Mouse (Mus musculus): ENCODE data around the gene Rtl5. TPM values are rescaled to one million over a fixed set of nuclear protein-coding genes. Genes with fewer than 3 reads are reported as not detected.

Rtl5 gene
- polyA plus RNA-seq, 1 experiment from 2014 or later, result 9.7 TPM

DNA sequence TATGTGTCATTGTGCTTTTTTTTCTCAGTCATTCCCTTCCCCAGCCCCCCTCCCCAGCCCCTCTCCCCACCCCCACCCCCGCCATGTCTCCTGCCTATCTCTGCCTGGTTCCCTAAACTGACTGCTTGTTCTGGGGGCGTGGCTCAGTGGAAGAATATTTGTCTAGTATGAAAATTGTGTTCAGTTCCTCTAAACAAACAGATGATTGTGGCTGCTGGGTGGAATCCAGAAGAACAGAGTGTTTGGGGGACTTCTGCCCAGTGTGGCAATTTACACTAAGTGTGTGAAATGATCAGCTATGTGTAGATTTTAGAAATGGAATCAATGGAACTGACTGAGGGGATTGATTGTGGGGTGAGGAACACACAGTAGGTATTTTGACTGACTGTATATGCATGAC, 37.5 kb downstream of the Rtl5 start:
- Histone ChIP-seq H3K27me3 (ENCODE audit: control insufficient read depth, insufficient read depth, low read depth, low read length) (peaks cover 3% of the 10 kb centered on the region; the same call in 1 of the 2 replicates), H3K27ac (ENCODE audit: low read length) (no peak overlapping the region), H3K4me2 (ENCODE audit: low read length) (no peak overlapping the region), H3K9ac (ENCODE audit: low read depth, low read length) (no peak overlapping the region), H3K36me3 (ENCODE audit: control insufficient read depth, insufficient read depth, low read length) (no peaks in the 10 kb centered on the region), H3K4me3 (ENCODE audit: low read depth, low read length) (no peak overlapping the region), H3K4me1 (ENCODE audit: control insufficient read depth, insufficient read depth, low read length) (no peaks in the 10 kb centered on the region; the same call in 1 of the 2 replicates), H3K9me3 (replicated peaks; ENCODE audit: control insufficient read depth, low read length, poor library complexity, severe bottlenecking) (no peaks in the 10 kb centered on the region)
- ATAC-seq, result no peak
- 77% methylated on average over 2 of the region's 2 CpGs for WGBS

DNA sequence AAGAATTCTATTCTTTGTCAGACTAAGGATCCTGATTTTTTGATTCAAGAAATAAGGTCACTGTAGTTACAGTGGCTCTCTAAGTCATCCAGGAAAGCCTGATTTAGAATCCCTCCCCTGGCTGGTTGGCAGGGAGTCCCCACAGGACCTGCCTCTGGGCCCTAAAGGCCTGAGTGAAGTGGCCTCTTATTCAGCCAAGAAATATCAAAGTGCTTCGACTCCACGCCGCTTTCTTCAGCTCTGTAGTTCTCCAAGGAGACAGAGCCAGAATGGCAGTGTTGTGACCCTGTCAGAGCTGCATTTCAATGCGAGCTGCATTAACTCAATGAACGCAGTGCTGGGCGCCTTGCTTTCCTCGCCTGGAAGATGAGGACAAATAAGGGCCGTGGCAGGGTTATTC, 38.7 kb downstream of the Rtl5 start:
- no peak overlapping the region for H3K4me3 ChIP-seq (ENCODE audit: low read depth, low read length)
- H3K4me1 ChIP-seq (ENCODE audit: control insufficient read depth, insufficient read depth, low read length), result no peaks in the 10 kb centered on the region; the same call in 1 of the 2 replicates
- H3K9ac ChIP-seq (ENCODE audit: low read depth, low read length), result no peak overlapping the region
- no peaks in the 10 kb centered on the region for H3K9me3 ChIP-seq (replicated peaks; ENCODE audit: control insufficient read depth, low read length, poor library complexity, severe bottlenecking)
- ATAC-seq, result no peak
- no peaks in the 10 kb centered on the region for H3K36me3 ChIP-seq (ENCODE audit: control insufficient read depth, insufficient read depth, low read length)
- peak overlapping the region; percentile 46 for H3K27ac ChIP-seq (ENCODE audit: low read length)
- whole genome bisulfite sequencing, result 37% methylated on average over 8 of the region's 8 CpGs
- H3K4me2 ChIP-seq (ENCODE audit: low read length), result no peak overlapping the region
- peaks cover 3% of the 10 kb centered on the region; the same call in 1 of the 2 replicates for H3K27me3 ChIP-seq (ENCODE audit: control insufficient read depth, insufficient read depth, low read depth, low read length)

DNA sequence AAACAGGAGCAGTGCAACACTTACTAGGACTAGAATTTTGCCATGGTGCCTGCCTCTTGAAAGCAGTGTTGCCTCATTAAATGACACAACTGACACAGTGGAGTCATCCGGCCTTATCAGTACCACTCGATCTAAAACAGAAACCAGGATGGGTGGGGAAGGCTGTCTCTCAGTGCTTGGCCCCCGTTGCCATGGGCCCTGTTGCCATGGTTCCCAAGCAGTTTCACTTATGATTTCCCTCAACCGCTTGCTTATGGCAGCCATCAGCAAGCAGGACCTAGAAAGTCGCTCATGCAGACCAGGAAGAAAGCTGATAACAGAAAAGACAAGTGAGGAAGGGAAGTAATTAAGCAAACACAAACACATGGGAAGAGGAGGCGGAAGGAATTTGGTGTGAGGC, 39.3 kb downstream of the Rtl5 start:
- no peaks in the 10 kb centered on the region; the same call in 1 of the 2 replicates for H3K4me1 ChIP-seq (ENCODE audit: control insufficient read depth, insufficient read depth, low read length)
- H3K9ac ChIP-seq (ENCODE audit: low read depth, low read length), result no peak overlapping the region
- peak; percentile 45 for ATAC-seq
- H3K9me3 ChIP-seq (replicated peaks; ENCODE audit: control insufficient read depth, low read length, poor library complexity, severe bottlenecking), result no peaks in the 10 kb centered on the region
- H3K27me3 ChIP-seq (ENCODE audit: control insufficient read depth, insufficient read depth, low read depth, low read length), result peaks cover 3% of the 10 kb centered on the region; the same call in 1 of the 2 replicates
- 49% methylated on average over 6 of the region's 6 CpGs for WGBS
- no peak overlapping the region for H3K27ac ChIP-seq (ENCODE audit: low read length)
- no peaks in the 10 kb centered on the region for H3K36me3 ChIP-seq (ENCODE audit: control insufficient read depth, insufficient read depth, low read length)
- H3K4me2 ChIP-seq (ENCODE audit: low read length), result no peak overlapping the region
- no peak overlapping the region for H3K4me3 ChIP-seq (ENCODE audit: low read depth, low read length)

DNA sequence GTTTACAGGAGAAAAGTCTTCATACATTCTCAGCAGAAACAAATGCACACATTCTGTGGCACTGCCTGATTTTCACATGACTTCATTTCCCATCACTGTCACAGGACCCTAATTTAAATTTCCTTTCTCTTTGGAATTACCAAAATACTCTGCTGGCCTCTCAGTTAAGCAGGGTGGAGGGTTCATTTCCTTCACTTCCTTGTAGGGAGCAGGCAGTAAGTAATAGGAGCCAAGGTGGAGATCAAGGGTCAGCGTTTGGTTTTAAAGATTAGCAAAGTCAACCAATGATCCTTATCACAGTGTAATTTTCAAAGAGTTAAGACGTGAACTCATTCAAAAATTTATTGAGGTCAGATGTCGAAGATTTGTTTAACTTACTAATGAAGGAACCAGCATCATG, 46.1 kb downstream of the Rtl5 start:
- H3K4me1 ChIP-seq (ENCODE audit: control insufficient read depth, insufficient read depth, low read length), result no peaks in the 10 kb centered on the region
- WGBS, result 82% methylated on average over 3 of the region's 3 CpGs

DNA sequence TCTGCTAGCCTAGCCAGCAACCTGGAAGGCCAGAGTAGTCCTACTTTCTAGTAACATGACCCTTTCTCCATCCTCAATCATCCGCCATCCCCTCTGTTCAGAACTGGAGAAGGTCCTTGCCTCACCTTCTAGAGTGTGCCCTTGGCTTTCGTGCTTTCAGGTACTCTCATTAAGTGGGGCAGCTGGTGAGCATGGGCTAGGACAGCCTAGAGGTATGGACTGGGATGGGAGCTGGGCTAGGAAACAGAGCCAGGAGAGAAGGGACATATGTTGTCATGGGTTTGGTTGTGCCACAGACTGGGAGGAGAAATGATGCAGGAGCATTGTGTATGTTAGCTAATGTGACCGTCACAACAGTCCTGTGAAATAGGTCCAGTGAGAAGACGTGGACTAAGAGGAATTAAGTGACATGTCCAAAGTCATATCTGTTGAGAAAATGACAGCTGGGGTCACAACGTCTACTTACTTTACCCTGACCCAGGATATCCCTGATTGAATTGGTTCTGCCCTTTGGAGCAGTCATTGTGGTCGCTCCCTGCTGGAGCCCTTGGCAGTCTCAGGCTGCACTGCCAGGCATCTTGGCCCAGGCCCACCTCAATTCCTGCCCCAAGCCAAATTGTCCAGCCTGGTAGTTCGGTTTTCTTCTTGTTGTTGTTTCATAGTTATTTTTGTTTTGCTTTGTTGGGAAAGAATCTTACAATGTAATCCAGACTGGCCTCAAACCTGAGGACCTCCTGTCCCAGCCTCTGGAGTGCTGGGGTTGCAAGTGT, 51.4 kb downstream of the Rtl5 start:
- H3K9ac ChIP-seq (ENCODE audit: low read depth, low read length), result no peak overlapping the region
- no peaks in the 10 kb centered on the region for H3K36me3 ChIP-seq (ENCODE audit: control insufficient read depth, insufficient read depth, low read length)
- peaks cover 15% of the 10 kb centered on the region for H3K27me3 ChIP-seq (ENCODE audit: control insufficient read depth, insufficient read depth, low read depth, low read length)
- H3K27ac ChIP-seq (ENCODE audit: low read length), result no peak overlapping the region
- no peaks in the 10 kb centered on the region for H3K4me1 ChIP-seq (ENCODE audit: control insufficient read depth, insufficient read depth, low read length)
- no peak overlapping the region for H3K4me2 ChIP-seq (ENCODE audit: low read length)
- no peak for ATAC-seq
- H3K9me3 ChIP-seq (replicated peaks; ENCODE audit: control insufficient read depth, low read length, poor library complexity, severe bottlenecking), result no peaks in the 10 kb centered on the region
- WGBS, result 75% methylated on average over 7 of the region's 7 CpGs
- H3K4me3 ChIP-seq (ENCODE audit: low read depth, low read length), result no peak overlapping the region

More for the DNA sequence above, 46.1 kb downstream of the Rtl5 start:
- Histone ChIP-seq H3K9me3 (replicated peaks; ENCODE audit: control insufficient read depth, low read length, poor library complexity, severe bottlenecking) (no peaks in the 10 kb centered on the region), H3K36me3 (ENCODE audit: control insufficient read depth, insufficient read depth, low read length) (no peaks in the 10 kb centered on the region), H3K27me3 (ENCODE audit: control insufficient read depth, insufficient read depth, low read depth, low read length) (peaks cover 5% of the 10 kb centered on the region), H3K4me2 (ENCODE audit: low read length) (no peak overlapping the region), H3K9ac (ENCODE audit: low read depth, low read length) (no peak overlapping the region), H3K4me3 (ENCODE audit: low read depth, low read length) (no peak overlapping the region), H3K27ac (ENCODE audit: low read length) (no peak overlapping the region)
- ATAC-seq, result no peak

DNA sequence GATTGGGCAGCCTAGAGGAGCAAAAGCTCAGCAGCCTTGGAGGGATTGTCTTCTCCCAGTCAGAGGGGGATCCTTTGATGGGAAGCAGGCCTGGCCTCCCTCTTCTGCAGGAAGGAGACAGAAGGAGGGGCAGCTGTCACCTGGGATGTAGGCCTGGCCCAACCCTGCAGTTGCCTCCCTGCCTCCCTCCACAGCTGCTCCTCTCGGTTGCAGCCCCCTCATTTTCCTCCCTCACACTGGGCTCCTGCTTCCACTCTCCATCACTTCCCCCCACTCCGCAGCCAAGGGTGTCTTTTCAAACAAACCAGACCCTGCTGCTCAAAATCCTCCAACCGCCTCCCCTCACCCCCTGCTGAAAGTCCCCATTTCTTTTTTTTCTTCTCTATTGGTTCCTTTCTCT, 52.2 kb downstream of the Rtl5 start:
- Histone ChIP-seq H3K4me2 (ENCODE audit: low read length) (no peak overlapping the region), H3K27ac (ENCODE audit: low read length) (no peak overlapping the region), H3K4me1 (ENCODE audit: control insufficient read depth, insufficient read depth, low read length) (no peaks in the 10 kb centered on the region), H3K36me3 (ENCODE audit: control insufficient read depth, insufficient read depth, low read length) (no peaks in the 10 kb centered on the region), H3K4me3 (ENCODE audit: low read depth, low read length) (no peak overlapping the region), H3K9me3 (replicated peaks; ENCODE audit: control insufficient read depth, low read length, poor library complexity, severe bottlenecking) (no peaks in the 10 kb centered on the region), H3K27me3 (ENCODE audit: control insufficient read depth, insufficient read depth, low read depth, low read length) (peaks cover 15% of the 10 kb centered on the region), H3K9ac (ENCODE audit: low read depth, low read length) (no peak overlapping the region)
- 48% methylated on average over 3 of the region's 3 CpGs for WGBS
- ATAC-seq, result no peak

DNA sequence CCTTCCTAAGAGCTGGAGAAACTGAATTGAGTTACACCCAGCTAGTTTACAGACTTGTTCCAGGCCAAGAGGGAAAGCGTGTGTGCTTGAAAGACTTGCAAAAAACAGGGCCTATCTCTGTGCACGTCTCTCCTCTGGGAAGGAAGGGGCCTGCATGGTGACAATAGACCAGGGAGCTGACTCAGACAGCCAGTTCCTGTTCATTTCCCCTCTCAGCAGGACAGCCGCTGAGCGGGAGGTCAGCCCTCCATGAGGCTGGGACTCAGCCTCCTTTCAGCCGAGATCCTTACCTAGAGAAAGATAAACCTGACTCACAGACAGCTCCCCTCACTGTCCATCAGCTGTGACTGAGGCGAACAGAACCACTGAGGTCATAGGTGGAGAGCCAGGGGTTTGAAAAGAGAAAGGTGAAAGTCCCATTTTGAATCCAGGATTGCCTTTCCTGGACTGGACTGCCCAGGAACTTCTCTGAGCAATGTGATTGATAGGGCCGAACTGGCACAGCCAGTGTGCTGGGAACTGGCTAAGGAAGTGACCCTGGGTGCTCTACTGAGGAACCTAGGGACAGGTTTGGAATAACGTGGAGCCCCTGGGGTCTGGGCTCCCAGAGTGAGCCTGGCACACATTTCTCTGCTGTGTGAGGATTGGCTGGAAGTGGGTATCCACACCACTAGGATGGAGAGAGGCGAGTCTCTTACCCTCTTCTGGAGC, 53.7 kb downstream of the Rtl5 start:
- H3K36me3 ChIP-seq (ENCODE audit: control insufficient read depth, insufficient read depth, low read length), result no peaks in the 10 kb centered on the region
- H3K4me3 ChIP-seq (ENCODE audit: low read depth, low read length), result no peak overlapping the region
- H3K9ac ChIP-seq (ENCODE audit: low read depth, low read length), result no peak overlapping the region
- WGBS, result 49% methylated on average over 9 of the region's 9 CpGs
- no peak overlapping the region for H3K27ac ChIP-seq (ENCODE audit: low read length)
- H3K4me1 ChIP-seq (ENCODE audit: control insufficient read depth, insufficient read depth, low read length), result no peaks in the 10 kb centered on the region
- peaks cover 15% of the 10 kb centered on the region for H3K27me3 ChIP-seq (ENCODE audit: control insufficient read depth, insufficient read depth, low read depth, low read length)
- ATAC-seq, result no peak
- H3K4me2 ChIP-seq (ENCODE audit: low read length), result no peak overlapping the region
- H3K9me3 ChIP-seq (replicated peaks; ENCODE audit: control insufficient read depth, low read length, poor library complexity, severe bottlenecking), result no peaks in the 10 kb centered on the region
